Mouse (Mus musculus) midbrain, postnatal 0 days (tissue): ENCODE data around the gene Zswim5. TPM values are rescaled to one million over a fixed set of nuclear protein-coding genes. Genes with fewer than 3 reads are reported as not detected.
"Not testable (repeated sequence)": the region's sequence is repeated elsewhere in the genome, so short reads cannot be mapped to it uniquely, and the experiment has no call there.

Source experiments
- ATAC-seq: fragments of 200-750 bp; cut with Nextera tagmentation; 2 replicates; pipeline ENCODE4 v1.8.0; 2017; ENCODE audit warnings: moderate number of reproducible peaks, mild to moderate bottlenecking, moderate TSS enrichment, moderate library complexity; ENCODE audit not compliant: low FRiP score
- DNase-seq: peaks from one replicate; pipeline ENCODE4 v3.0.0-alpha.2; 2015; ENCODE audit warnings: low spot score
- H3K27ac ChIP-seq: fragments of 300-500 bp; sonication (generic); 2 replicates; pipeline ENCODE4 v1.5.1; 2014; ENCODE audit warnings: low read depth, mild to moderate bottlenecking, low read length, mixed read lengths
- H3K27me3 ChIP-seq: fragments of 300-500 bp; sonication (generic); 2 replicates; pipeline ENCODE4 v1.6.1; 2014; ENCODE audit warnings: low read length, control low read depth, mixed read lengths; ENCODE audit not compliant: insufficient read depth
- H3K36me3 ChIP-seq: fragments of 300-500 bp; sonication (generic); 2 replicates; pipeline ENCODE4 v1.6.1; 2014; ENCODE audit warnings: low read length, control low read depth, mixed read lengths; ENCODE audit not compliant: insufficient read depth
- H3K4me1 ChIP-seq: fragments of 300-500 bp; sonication (generic); 2 replicates; pipeline ENCODE4 v1.6.1; 2014; ENCODE audit warnings: mild to moderate bottlenecking, control low read depth, antibody characterized with exemption, low read length, mixed read lengths; ENCODE audit not compliant: insufficient read depth
- H3K4me2 ChIP-seq: fragments of 300-500 bp; sonication (generic); 2 replicates; pipeline ENCODE4 v1.6.1; 2014; ENCODE audit warnings: low read depth, mild to moderate bottlenecking, low read length, mixed read lengths; ENCODE audit not compliant: poor library complexity, severe bottlenecking
- H3K4me3 ChIP-seq: fragments of 300-500 bp; sonication (generic); 2 replicates; pipeline ENCODE4 v1.5.1; 2014; ENCODE audit warnings: low read depth, mild to moderate bottlenecking, low read length, moderate library complexity
- H3K9ac ChIP-seq: fragments of 300-500 bp; sonication (generic); replicated peaks from 2 replicates; pipeline ENCODE4 v1.6.1; 2014; ENCODE audit warnings: mild to moderate bottlenecking, low read length, moderate library complexity, mixed read lengths; ENCODE audit not compliant: poor library complexity, severe bottlenecking
- H3K9me3 ChIP-seq: fragments of 300-500 bp; sonication (generic); 2 replicates; pipeline ENCODE4 v1.6.1; 2016; ENCODE audit warnings: low read length, control low read depth
- CTCF ChIP-seq: IDR thresholded peaks from 2 replicates; pipeline ENCODE4 v1.5.1; 2016; ENCODE audit warnings: antibody characterized with exemption, mild to moderate bottlenecking
- WGBS: fragments of 180-500 bp; shearing (Covaris S2); extraction: QIAGEN DNeasy Blood & Tissue Kit; methylation state at CpG from one replicate; pipeline ENCODE4 v1.1.7; 2014; 5-methylcytosine and 5-hydroxymethylcytosine counted together
- polyA plus RNA-seq: library from polyadenylated mRNA; unstranded; fragments of >200 nt; fragmentation: Nextera tagmentation; extraction: Ambion mirVana; gene quantifications from 2 replicates; pipeline ENCODE4 v1.2.1, GENCODE M21; 2015
- total RNA-seq: library from RNA; depleted of rRNA; stranded (reverse); fragments of >200 nt; gene quantifications from 2 replicates; pipeline ENCODE4 v1.2.3, GENCODE M21; 2014; rRNA removed

The Zswim5 gene
- total RNA-seq (20.1 and 23.0 TPM in 2 replicates), polyA plus RNA-seq (2.2 and 2.4 TPM in 2 replicates)

- under 1% methylated on average over 83 of the region's 104 CpGs for WGBS
- peak; percentile 24 for TF ChIP-seq CTCF
- peak within 1 kb of the TSS; percentile 86 for H3K9ac ChIP-seq
- H3K4me1 ChIP-seq = no peaks in the 10 kb centered on the region
- no peaks in the 10 kb centered on the region for H3K36me3 ChIP-seq
- H3K9me3 ChIP-seq = no peaks in the 10 kb centered on the region
- peak; percentile 92 for DNase-seq
- no peaks in the 10 kb centered on the region for H3K27me3 ChIP-seq
- H3K27ac ChIP-seq = peak within 1 kb of the TSS; percentile 91
- peak within 1 kb of the TSS; percentile 76 for H3K4me2 ChIP-seq
- peak within 1 kb of the TSS; percentile 90 for H3K4me3 ChIP-seq
- ATAC-seq = peak; percentile 95
These were observed at the start of gene Zswim5 for GRCm38 (mm10) chr4:116876995-116877728. Gene Zswim5, plus strand, starts transcription at chr4:116877376.

GRCm38 (mm10) chr4:116827819-116828218 is 49.4 kb upstream of the Zswim5 start:
- no peak overlapping the region for H3K9ac ChIP-seq
- no peak overlapping the region for H3K27ac ChIP-seq
- peak; percentile 83 for DNase-seq
- ATAC-seq = 0 out of 2 replicates have a peak, but pooled peaks have one; percentile 44
- 2% methylated on average over 4 of the region's 4 CpGs for WGBS
- H3K4me2 ChIP-seq = no peak overlapping the region
- H3K36me3 ChIP-seq = no peaks in the 10 kb centered on the region
- H3K9me3 ChIP-seq = no peaks in the 10 kb centered on the region
- no peaks in the 10 kb centered on the region for H3K4me1 ChIP-seq
- no peaks in the 10 kb centered on the region for H3K27me3 ChIP-seq
- TF ChIP-seq CTCF = peak; percentile 83
- H3K4me3 ChIP-seq = no peak overlapping the region

DNA sequence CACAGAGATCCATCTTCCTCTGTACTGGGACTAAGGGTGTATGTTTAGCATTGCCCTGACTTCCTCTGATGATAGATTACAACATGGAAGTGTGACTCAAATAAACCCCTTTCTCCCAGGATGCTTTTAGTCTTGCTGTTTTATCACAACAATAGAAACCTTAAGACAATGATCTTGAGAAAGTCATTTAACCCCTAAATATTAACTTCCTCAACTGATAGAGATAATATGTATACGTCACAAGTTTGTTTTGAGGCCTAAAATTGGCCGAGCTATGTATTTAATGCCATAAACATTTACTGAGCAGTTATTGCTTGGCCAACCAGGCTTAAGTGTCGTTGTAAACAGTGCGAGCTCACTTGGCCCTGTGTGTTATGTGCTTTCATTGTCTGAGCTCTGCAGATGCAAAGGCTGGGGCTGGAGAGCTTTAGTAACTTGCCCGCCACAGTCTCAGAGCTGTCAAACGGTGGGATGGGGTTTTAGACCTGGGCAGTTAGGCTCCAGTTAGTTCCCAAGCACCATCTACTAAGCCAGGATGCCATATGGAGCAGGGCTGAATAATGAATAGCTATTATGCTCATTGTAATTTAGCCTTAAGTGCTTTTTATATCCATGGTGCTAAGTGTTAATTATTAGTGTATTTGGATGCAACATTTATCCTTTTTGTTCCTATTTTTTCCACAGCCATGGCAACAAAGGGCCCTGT is 47.7 kb upstream of the Zswim5 start:
- Histone ChIP-seq H3K27ac (no peak overlapping the region), H3K9me3 (no peaks in the 10 kb centered on the region), H3K36me3 (no peaks in the 10 kb centered on the region), H3K4me2 (no peak overlapping the region), H3K27me3 (no peaks in the 10 kb centered on the region), H3K9ac (no peak overlapping the region), H3K4me3 (no peak overlapping the region), H3K4me1 (no peaks in the 10 kb centered on the region)
- ATAC-seq = no peak
- no peak for TF ChIP-seq CTCF
- 40% methylated on average over 6 of the region's 6 CpGs for WGBS
- DNase-seq = no peak

GRCm38 (mm10) chr4:116830070-116830368 is 47.2 kb upstream of the Zswim5 start:
- 13% methylated on average over 6 of the region's 6 CpGs for WGBS
- no peak for TF ChIP-seq CTCF

DNA sequence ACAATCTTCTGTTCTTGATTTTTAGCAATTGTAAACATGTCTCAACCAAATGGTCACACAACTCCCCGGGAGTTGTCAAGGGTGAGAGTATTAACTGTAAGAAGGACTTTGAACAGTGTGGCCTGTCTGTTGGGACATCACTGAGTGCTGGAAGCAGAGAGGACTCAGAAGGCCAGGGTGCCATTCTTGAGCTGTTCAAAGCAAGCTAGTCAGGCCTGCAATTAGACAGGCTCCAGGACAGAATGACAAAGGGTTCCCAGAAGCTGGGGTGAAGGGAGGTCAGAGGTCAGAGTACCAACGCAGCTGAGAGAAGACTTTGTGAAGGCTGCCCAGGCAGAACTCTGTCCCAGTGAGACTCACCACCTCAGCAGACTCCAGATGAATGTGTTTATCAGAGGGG is 38.2 kb upstream of the Zswim5 start:
- ATAC-seq (no peak), DNase-seq (no peak)
- H3K4me3 ChIP-seq = no peak overlapping the region
- TF ChIP-seq CTCF = no peak
- no peak overlapping the region for H3K27ac ChIP-seq
- 19% methylated on average over 2 of the region's 2 CpGs for WGBS
- H3K4me2 ChIP-seq = no peak overlapping the region
- no peaks in the 10 kb centered on the region for H3K9me3 ChIP-seq
- no peaks in the 10 kb centered on the region for H3K4me1 ChIP-seq
- no peaks in the 10 kb centered on the region for H3K36me3 ChIP-seq
- no peaks in the 10 kb centered on the region for H3K27me3 ChIP-seq
- no peak overlapping the region for H3K9ac ChIP-seq

More at GRCm38 (mm10) chr4:116830070-116830368, 47.2 kb upstream of the Zswim5 start:
- Histone ChIP-seq H3K9me3 (no peaks in the 10 kb centered on the region), H3K4me2 (no peak overlapping the region), H3K36me3 (no peaks in the 10 kb centered on the region), H3K27ac (no peak overlapping the region), H3K9ac (no peak overlapping the region), H3K27me3 (no peaks in the 10 kb centered on the region), H3K4me3 (no peak overlapping the region), H3K4me1 (no peaks in the 10 kb centered on the region)
- DNase-seq (no peak), ATAC-seq (no peak)

DNA sequence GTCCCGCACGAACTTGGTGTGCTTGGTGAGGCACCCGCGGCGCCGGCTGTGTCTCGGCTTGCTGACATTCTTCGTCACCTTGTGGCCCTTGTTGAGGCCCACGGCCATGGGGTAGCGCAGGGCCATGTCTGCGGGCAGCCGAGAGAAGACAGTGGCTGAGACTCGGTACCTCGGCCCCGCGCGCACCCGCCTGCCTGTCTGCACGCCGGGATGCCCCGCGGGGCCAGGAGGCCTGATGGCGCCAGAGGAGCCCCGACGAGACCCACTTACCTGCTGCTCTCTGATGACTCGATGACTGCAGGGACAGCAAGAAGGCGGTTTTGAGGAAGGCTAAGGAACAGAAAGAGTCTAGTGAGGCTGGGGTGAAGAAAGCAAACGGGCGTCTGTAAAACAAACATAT is 37.1 kb upstream of the Zswim5 start:
- H3K27ac ChIP-seq, H3K4me1 ChIP-seq, DNase-seq, H3K27me3 ChIP-seq, H3K36me3 ChIP-seq, H3K4me3 ChIP-seq, ATAC-seq, H3K9ac ChIP-seq, H3K9me3 ChIP-seq, H3K4me2 ChIP-seq: not testable (repeated sequence)
- WGBS = 55% methylated on average over 21 of the region's 29 CpGs
